Mouse (Mus musculus) lung, postnatal 10 days (tissue): ENCODE data around the gene Atxn7l3b.
"Not testable (repeated sequence)": the region's sequence is repeated elsewhere in the genome, so short reads cannot be mapped to it uniquely, and the experiment has no call there.

ENCODE experiments used
- DNase-seq: peaks from one replicate; pipeline ENCODE4 v3.0.0; 2021

The Atxn7l3b gene

DNA sequence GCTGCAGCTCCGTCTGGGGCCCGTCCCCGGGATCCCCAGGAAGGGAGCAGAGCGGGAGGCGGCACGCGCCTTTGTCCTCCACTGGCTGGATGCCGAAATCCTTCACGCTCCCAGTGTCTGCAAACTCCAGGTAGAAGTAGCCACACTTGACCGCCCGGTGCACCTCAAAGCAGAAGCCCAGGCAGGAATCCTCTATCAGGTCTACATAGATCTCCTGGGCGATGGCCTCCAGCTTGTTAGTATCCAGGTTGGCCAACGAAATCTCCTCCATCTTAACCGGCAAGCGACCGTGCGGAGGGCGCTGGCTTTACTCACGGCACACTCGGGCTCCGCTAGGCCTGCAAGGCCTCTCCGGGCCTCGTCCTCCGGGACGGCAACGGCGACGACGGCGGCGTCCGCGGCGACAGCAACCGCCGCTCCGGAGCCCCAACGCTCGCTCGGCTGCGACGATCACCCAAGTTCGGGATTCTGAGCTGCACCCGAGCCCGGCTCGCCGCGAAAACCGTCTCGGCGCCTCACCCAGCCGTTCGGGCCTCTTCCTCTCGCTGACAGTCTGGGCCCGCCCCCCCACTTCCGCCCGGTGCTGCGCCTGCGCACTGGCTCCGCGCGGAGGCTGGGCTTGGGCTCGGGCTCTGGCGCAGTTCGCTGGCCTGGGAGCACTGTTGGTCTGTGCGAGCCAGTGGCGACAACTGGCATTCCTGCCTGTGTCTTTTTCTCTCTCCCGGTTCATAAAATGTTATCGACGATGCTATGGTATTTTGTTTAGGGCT lies at the start of gene Atxn7l3b:
Atxn7l3b (minus strand) TSS at position 550 of the 770 bp plus-strand sequence.
- DNase-seq = peak; percentile 97

GRCm38 (mm10) chr10:112977586-112977985 lies 48.8 kb upstream of the Atxn7l3b start:
- DNase-seq = no peak

DNA sequence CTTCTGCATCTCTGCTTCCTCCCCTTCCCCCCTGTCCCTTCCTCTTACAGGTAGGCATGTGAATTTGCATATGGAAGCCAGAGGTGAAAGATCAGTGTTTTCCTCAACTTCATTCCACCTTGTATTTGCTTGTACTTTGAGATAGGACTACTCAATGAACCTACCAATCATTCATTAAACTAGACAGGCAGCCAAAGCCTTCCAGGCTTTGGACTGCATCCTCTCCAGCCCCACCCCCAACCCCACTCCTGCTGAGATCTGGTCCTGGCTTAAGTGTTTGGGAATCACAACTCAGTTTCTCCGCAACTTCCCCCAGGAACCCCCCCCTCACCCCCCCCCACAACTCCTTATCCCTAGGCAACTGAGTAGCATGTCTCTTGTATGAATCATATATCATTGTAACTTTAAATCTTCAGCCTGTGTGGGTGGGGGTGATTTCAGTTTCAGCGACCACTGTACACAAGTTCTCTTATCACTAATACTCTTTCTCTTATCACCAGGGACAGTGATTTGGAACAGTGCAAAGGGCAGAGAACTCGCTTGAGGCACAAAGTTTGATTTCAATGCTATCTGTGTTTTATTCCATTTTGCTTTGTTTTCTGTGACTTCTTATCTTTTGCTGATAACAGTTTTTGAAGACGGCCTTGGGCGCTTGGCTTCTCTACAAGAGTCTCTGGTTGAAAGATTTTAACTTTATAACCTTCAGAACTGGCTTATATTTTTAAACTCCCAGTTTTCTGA lies 44.7 kb upstream of the Atxn7l3b start:
- DNase-seq = no peak

DNA sequence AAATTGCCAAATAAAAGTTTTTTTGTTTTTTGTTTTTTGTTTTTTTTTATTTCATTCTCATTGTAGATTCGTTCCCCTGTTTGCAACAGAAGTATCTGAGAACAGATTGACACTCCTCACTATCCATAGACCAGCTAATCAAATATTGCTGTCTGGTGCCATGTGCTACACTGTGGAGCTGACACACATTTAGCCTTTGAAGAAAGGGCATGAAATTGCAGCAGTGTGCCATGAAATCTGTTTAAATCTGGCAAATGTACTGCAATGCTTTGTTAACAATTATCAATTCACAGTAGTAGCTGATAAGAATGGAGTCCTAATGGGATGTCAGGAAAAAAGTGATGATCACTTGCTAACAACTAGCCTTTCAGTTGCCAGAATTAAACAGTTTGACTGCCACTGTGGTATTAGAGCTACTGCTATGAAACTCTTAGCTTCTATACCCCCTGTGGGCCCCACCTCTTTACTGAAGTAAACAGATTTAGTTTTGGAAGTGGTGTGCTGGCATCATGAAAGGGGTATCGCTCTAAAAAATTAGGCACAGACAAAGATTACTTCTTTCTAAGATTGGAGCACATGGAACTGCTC lies 41.3 kb upstream of the Atxn7l3b start:
- no peak for DNase-seq

GRCm38 (mm10) chr10:112967578-112967977 lies 38.8 kb upstream of the Atxn7l3b start:
- no peak for DNase-seq

DNA sequence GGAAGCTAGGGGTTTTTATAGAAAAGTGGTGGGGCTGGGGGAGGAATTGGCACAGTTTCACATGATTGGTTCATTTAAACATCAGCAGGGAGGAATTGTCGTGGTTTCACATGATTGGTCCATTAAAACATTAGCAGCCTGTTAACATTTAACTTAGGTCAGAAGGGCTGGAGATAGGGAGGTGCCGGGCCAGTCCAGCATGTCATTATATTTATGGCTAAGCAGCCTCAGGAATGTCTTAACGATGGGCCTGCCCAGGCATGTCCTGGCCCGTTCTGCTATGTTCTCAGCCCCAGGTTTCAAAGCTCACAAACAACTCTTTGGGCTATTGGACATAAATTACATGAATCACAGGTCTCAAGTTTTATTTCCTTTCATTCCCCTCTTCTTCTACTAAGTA lies 33.4 kb upstream of the Atxn7l3b start:
- not testable (repeated sequence) for DNase-seq

DNA sequence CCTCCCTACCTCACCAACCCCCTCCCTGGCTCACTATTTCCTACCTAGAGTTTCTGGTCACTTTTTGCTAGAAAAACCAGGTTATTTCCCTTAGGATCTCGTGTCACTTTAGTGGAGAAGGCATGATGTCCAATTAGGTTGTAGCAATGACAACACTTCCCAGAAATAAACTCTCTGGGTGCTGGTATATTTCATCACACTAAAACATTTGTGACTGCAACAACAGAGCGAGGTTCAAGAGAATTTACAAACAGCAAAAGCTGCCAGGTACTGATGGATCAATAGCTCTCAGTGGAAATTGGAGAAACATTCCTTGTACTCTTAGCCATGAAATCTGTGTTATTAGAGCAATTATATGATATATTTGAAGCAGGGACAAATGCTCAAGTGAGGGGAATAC lies 25.3 kb upstream of the Atxn7l3b start:
- DNase-seq = no peak

- no peak for DNase-seq
Observed at GRCm38 (mm10) chr10:112948453-112948852, 19.7 kb upstream of the Atxn7l3b start.

GRCm38 (mm10) chr10:112929222-112929615 lies 418 bp upstream of the Atxn7l3b start:
- DNase-seq = no peak

- DNase-seq = no peak
Observed at GRCm38 (mm10) chr10:112926961-112927360, 1.8 kb downstream of the Atxn7l3b start.

GRCm38 (mm10) chr10:112926271-112926670 lies 2.5 kb downstream of the Atxn7l3b start:
- DNase-seq = no peak

DNA sequence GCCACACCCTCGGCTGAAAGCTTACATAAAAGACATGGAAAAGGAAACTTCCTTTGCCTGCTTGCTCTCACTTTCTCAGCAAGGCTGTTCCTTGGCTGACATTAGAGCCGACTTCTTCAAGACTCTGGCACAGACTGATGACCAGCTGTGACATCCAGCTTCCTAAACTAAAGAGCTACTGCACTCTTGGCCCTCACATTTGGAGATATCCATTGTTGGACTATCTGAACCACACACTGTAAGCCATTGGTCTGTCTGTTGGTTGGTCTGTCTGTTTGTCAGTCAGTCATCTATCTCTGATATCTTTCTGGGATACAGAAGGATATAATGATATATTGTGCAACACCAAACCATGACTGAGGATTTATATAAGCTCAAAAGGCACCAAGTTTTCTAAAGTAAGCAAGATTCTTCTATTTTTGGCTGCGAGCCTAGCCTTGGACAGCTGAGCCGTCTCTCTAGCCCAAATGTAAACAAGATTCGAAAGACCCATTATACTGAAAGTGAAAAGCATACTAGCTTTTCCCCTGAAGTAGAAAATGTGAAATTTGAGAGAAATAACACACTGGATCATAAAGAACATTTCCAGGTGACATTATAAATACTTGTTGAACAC lies 12.1 kb downstream of the Atxn7l3b start:
- peak; percentile 18 for DNase-seq

GRCm38 (mm10) chr10:112900243-112900642 lies 28.6 kb downstream of the Atxn7l3b start:
- no peak for DNase-seq

GRCm38 (mm10) chr10:112899796-112900195 lies 29.0 kb downstream of the Atxn7l3b start:
- no peak for DNase-seq

DNA sequence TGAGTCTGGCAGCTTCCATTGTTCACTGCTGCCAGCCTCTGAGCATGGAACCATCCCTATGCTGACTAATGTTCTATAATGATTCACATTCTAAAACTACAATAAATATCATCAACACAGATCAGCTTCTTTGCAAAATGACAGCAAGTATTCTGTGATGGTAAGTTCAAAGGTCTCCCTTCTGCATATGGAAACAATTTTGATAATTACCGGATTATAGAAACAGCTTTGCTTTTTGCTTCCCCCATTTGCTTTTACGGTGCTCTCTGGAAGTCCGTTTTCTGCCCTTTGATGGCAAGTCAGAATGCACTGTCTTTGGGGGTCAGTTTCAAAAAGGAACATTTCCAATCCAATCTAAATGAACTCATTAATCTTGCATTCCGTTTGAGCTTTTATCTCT lies 32.2 kb downstream of the Atxn7l3b start:
- DNase-seq = no peak

DNA sequence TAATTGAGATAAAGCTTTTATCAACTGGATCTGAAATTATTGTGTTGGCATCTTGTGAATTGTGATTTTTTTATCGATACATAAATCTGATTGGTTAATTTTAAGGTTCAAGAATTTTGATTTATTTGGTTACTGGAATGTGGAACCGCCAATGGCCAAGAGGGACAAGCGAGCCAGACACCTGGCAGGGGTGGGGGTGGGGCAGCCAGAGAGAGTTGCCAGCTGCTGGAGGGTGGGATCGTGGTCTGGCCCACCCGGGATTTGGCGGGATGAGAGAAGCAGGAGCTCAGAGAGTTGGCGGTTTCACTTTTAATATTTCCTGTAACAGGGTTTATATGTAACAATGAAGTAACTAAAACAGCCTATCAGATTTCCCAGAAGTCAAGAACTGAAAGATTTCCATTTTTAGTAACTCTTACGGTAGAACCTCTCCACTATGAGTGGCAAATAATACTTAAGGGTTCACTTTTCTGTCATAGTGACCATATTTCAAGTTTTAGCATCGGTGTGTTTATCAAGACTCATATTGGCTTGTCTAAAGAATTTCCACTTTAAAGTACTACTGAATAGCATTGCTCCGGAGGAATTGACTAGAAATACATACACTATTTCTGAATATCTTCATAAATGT lies 35.1 kb downstream of the Atxn7l3b start:
- DNase-seq = no peak

- DNase-seq = no peak
Observed at GRCm38 (mm10) chr10:112884064-112884463, 44.7 kb downstream of the Atxn7l3b start.

DNA sequence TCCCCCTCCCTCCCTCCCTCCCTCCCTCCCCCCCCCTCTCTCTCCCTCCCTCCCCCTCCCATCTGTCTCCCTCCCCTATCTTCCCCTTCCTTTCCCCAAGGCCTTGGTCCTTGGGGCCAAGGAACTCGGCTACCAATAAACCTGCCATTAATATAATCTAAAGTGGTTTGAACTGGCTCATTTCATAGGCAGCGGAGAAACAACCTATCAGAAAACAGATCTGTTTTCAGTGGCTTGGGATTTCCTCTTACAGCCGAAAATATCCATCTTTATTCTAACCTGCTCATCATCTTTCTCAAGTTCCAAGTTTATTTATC lies 45.2 kb downstream of the Atxn7l3b start:
- DNase-seq = no peak

DNA sequence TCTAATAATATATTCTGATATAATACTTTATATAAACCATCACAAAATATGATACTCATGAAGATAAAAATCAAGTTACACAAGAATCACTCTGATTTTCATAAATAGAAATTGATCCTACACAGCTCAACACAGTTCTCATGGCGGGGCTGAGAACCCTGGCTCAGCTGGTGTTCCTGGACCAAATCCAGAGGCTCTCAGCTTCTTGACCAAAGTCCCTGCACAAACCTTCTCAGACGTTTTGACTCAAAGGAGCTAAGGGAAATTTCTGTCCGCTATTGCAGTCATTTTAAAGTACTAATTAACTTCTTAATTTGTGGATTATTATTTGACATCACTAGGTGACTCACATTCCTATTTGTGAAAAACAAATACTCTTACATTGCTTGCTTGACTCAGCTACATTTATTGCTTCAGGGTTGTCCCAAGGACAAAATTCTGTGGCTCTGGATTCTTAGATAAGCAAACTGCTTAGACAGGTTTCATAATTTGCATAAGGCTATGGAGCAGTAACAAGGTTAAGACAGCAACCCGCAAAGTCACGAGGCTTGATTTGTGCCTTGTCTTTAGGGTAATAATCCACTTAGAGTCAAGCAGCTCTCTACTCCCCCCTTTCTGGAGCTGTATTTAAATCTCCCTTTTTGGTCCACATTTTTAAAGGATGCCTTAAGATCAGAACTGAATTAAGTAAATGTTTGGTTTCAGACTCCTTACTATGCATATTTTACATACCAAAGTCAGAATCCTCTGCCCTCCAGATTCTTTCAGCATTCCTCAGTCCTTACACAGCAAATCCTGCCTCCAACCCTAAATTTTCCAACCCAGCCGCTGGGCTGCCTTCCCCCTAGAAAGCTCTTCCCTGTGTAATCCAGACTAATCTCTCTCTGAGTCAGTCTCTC lies 45.8 kb downstream of the Atxn7l3b start:
- no peak for DNase-seq

DNA sequence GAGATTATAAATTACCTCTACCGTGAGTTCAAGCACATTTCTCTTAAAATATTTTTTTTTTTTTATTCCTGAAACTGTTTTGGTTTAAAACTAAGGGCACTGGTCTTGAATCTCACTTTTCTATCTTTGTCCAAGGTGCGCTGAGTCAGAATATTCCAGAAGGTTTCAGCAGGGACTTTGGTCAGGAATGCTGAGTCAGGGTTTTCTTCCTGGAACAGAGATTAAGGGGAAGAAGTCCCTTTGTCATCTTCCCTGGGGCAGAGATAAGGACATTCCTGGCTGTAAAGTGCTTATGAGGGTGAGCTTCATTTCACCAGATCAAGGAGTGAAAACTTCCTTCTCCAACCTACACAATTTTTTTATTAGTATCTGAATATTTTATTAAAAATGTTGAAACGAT lies 46.7 kb downstream of the Atxn7l3b start:
- no peak for DNase-seq

DNA sequence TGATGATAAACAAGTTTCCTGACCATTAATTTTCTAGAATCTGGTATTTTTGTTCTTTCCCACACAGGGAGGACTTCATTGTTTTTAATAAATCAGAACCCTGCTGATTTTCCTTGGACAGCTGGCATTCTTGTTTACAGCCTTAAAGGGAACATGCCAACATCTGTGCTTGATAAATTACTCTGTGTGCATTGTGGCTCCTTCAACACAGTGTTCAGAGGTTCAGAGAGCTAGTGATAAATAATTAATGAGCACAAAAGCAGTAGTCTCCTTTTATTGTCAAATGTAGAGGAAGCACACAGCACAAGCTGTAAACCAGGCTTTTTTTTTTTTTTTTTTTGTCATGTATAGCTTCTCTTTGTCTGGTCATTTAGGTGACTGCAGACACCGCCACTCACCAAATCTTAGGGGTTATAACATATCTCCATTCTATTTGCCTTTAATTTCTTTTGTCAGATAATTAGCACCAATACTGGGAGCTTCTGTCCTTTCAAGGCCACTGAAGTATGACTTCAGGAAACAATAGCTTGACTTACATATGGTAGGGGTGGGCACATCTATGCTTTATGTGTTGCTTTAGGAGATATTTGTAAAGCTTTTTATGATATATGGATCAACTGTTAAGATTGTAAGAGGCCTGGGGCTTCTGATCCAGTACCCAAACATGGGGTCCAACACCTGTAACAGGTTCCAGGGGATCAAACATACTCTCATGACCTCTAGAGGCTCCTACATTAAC lies 52.0 kb downstream of the Atxn7l3b start:
- DNase-seq = no peak
